Mouse (Mus musculus) bone marrow, adult 2 months (tissue): ENCODE measurements around the gene Ccdc136.

Source experiments
- CTCF ChIP-seq: fragments of 200-500 bp; IDR thresholded peaks from 2 replicates; pipeline ENCODE4 v1.5.1; 2011; ENCODE audit warnings: low read length, control low read depth; ENCODE audit not compliant: control insufficient read depth, insufficient read depth
- POLR2A ChIP-seq: fragments of 200-500 bp; IDR thresholded peaks from 2 replicates; pipeline ENCODE4 v1.6.1; 2011; ENCODE audit warnings: low read depth, mild to moderate bottlenecking, control low read depth, low read length, borderline replicate concordance; ENCODE audit not compliant: control insufficient read depth

DNA sequence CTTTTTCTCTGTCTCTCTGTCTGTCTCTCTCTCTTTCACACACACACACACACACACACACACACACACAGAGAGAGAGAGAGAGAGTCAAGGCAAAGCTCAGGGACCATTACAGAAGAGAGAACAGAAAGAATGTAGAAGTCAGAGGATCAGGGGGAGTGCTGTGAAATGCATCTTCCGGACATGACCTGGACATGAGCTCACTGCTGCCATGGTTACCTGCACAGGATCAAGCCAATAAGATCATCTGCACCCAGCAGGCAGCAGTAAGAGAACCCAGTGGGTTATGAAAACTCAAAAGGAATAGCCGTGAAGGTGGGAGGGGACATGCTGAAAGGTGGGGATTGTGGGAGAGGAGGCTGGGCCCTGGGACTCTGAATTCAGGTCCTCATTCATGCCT, 13.7 kb upstream of the Ccdc136 start:
- TF ChIP-seq POLR2A: no peak
- TF ChIP-seq CTCF: no peak
